Mouse (Mus musculus) bone marrow macrophage, adult 2 months (primary cell): Measurements from ENCODE around the gene Arhgef17.

Source experiments
- CTCF ChIP-seq: IDR thresholded peaks from 2 replicates; pipeline ENCODE4 v1.5.1; 2012; ENCODE audit warnings: low read depth, mild to moderate bottlenecking, low read length, moderate library complexity
- POLR2A ChIP-seq: IDR thresholded peaks from 2 replicates; pipeline ENCODE4 v1.6.1; 2012; ENCODE audit warnings: mild to moderate bottlenecking, low read depth, low read length, borderline replicate concordance

DNA sequence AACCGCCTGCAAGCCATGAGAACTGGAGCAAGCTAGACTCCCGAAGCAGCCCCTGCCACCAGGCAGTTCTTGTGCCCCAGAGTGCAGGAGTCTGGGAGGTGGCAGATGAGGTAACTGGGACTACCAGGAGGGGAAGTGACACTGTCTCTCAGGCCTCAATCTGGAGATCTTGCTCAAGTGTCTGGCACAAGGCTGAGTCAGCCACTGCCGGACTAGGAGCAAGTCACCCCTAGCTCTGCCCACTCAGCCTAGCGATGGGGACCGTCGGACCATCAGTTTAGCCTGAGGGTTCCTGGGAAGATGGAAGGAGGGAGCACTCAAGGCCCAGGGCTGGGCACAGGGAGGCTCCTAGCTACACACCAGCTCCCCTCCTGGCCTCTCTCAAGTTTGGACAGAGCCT is 32.3 kb upstream of the Arhgef17 start:
- no peak for TF ChIP-seq CTCF
- no peak; the same call in 1 of the 2 replicates for TF ChIP-seq POLR2A
